Comparison of ENCODE assay signal across 21 mouse cellular contexts in the genomic region with DNA sequence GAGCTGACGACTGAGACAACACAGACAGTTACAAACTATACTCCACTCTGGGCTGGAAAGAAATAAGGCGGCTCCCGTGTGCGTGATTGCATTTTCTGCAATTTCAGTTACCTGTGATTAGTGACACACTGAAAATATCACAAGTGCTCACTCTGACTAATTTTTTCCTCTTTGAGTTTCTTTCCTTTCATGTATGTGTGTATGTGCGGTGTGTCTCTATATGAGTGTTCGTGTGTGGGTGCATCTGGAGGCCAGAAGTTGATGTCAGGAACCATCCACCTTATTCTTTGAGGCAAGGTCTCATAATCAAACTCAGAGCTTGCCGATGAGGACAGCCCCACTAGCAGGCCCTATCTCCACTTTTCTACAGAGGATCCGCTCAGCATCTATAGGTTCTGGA.
"Had no signal": no experiment of that assay in that cellular context is flagged by ENCODE, and none has a peak within 500 bp of the region (broad histone marks: within the 10 kb centered on the region; RNA-seq: fewer than 3 reads in every experiment).

No protein-coding gene starts in this region.

- H3K9me3 ChIP-seq: midbrain, embryonic 10.5 days; midbrain, embryonic 12.5 days; neural tube, embryonic 13.5 days; neural tube, embryonic 15.5 days; stomach, embryonic 15.5 days had no signal

- DNase-seq: lung, adult 18-20 months; lung, embryonic 14.5 days; lung, postnatal 10 days; lung, postnatal 4 days; midbrain, embryonic 14.5 days; retina, postnatal 1 day; right cerebral cortex, adult 18-20 months; right cerebral cortex, postnatal 25 days; right cerebral cortex, postnatal 4 days; spleen, adult 18-20 months; thymus, adult 2 months; thymus, postnatal 14 days; thymus, postnatal 36 days had no signal

- H3K4me1 ChIP-seq: midbrain, embryonic 10.5 days; midbrain, embryonic 12.5 days; neural tube, embryonic 13.5 days; neural tube, embryonic 15.5 days; stomach, embryonic 15.5 days had no signal

- H3K9ac ChIP-seq: lung, embryonic 14.5 days; midbrain, embryonic 12.5 days; neural tube, embryonic 13.5 days; neural tube, embryonic 15.5 days; stomach, embryonic 15.5 days had no signal

- H3K27ac ChIP-seq: midbrain, embryonic 10.5 days; midbrain, embryonic 12.5 days; neural tube, embryonic 13.5 days; neural tube, embryonic 15.5 days; stomach, embryonic 15.5 days; stomach, postnatal 0 days had no signal

- H3K27me3 ChIP-seq: midbrain, embryonic 12.5 days; neural tube, embryonic 13.5 days; neural tube, embryonic 15.5 days; stomach, embryonic 15.5 days had no signal

- ATAC-seq: midbrain, embryonic 16.5 days had no signal

- H3K36me3 ChIP-seq: stomach, embryonic 15.5 days had no signal

- H3K4me3 ChIP-seq: midbrain, embryonic 10.5 days; midbrain, embryonic 12.5 days; myocyte; neural tube, embryonic 13.5 days; neural tube, embryonic 15.5 days; stomach, embryonic 15.5 days had no signal

- H3K4me2 ChIP-seq: lung, embryonic 14.5 days; midbrain, embryonic 12.5 days; neural tube, embryonic 13.5 days; neural tube, embryonic 15.5 days; stomach, embryonic 15.5 days had no signal
